Mouse (Mus musculus) retina, embryonic 14.5 days (tissue): ENCODE measurements around the gene Phyhipl.

Experiments
- DNase-seq: peaks from one replicate; pipeline ENCODE4 v3.0.0-alpha.2; 2015; ENCODE audit warnings: low spot score

The Phyhipl gene

GRCm38 (mm10) chr10:70655828-70656227 lies at the start of gene Phyhipl:
Phyhipl (minus strand) TSS chr10:70655965.
- peak; percentile 32 for DNase-seq

GRCm38 (mm10) chr10:70703211-70703610 lies 47.4 kb upstream of the Phyhipl start:
- no peak for DNase-seq

- no peak for DNase-seq
Observed at GRCm38 (mm10) chr10:70699581-70699980, 43.8 kb upstream of the Phyhipl start.

GRCm38 (mm10) chr10:70698014-70698413 lies 42.2 kb upstream of the Phyhipl start:
- no peak for DNase-seq

- DNase-seq = peak; percentile 31
Observed at GRCm38 (mm10) chr10:70696748-70697585, 41.2 kb upstream of the Phyhipl start.

GRCm38 (mm10) chr10:70689346-70689745 lies 33.6 kb upstream of the Phyhipl start:
- DNase-seq = no peak

GRCm38 (mm10) chr10:70688881-70689280 lies 33.1 kb upstream of the Phyhipl start:
- no peak for DNase-seq

DNA sequence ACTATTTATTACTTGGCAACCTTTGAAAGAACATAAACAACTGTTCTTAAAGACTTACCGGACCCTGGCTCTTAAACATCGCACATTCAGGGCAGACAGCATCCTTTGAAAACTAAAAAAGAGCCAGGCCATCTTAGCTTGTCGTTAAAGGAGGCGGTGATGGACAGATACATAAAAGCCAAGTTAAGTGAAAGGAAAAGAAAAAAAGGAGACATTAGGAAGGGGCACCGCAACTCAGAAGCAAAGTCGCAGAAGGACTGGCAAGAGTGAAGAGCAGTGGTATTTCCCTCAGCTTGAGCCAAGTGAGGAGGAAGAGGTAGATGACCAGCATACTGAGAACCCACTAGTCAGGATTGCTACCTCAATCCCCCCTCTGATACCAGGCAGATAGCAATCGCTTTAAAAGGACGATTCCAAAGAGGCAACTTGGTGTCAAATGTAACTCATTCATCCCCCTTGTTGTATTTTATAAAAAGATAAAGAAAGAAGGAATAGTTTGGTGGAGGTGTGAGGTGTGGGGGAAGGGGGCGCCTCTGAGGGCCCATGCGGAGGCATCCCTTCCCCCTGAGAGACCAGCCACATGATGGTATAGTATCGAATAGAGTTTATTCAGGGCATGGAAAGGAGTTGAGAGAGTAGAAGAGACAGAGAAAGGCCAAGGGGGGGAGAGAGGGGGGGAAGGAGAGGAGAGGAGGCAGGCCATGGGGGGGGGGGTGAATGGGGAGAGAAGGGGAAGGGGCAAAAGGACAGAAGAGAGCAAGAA lies 31.4 kb upstream of the Phyhipl start:
- DNase-seq = no peak

DNA sequence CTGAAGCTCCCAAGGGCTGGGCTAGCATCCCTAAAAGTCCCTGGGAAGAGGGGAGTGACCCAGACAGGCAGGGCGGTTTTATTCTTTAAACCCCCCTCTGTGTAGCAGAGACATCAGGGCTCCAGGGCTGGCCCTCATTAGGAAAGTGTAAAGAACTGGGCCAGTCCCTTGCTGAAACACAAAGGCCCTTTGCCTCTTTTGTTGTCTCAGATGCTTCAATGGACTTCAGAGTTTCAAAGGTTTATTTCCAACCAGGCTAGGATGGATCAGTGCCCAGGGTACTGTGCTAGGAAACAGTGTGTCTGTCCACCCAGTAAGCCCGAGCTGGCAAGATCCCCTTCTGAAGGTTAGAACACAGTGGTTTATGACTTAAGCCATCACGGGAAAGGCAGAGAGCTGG lies 30.7 kb upstream of the Phyhipl start:
- DNase-seq = peak; percentile 60

GRCm38 (mm10) chr10:70683508-70683907 lies 27.7 kb upstream of the Phyhipl start:
- no peak for DNase-seq

DNA sequence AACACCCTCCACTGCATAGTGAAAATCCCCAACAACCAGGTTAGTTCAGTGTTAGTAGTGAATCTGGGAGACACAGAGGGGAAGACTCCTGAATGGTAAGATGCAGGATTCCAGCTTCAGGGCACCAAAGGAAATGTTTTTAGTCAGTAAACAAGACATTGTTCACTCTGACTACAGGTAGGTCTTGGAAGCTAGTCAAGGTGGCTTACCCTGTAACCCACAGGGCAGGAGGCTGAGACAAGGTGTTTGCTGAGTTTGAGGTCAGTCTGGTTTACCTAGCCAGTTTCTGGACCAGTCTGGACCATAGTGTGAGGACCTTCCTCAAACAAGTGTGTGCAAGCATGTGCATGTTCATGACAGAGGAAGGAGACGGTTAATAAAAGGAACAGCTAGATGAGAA lies 22.2 kb upstream of the Phyhipl start:
- DNase-seq = no peak

DNA sequence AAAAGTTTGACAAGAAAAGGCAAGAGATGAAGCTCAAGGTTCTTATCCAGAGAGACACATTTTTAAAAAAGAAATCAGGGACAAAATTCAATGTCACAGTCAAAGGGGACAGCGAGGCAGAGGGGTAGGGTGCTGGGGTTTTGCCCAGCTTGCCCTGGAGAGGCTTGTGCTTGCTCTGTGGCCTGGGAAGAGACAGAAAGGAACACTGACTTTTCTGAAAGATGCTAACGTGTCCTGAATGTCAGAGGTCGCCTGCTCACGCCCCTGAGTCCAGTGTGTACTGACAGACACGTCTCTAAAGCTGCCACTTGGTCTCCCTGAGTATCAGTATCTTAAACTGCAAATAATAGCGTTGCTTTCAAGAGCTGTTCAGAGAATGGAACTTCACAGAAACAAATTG lies 507 bp upstream of the Phyhipl start:
- DNase-seq = no peak

DNA sequence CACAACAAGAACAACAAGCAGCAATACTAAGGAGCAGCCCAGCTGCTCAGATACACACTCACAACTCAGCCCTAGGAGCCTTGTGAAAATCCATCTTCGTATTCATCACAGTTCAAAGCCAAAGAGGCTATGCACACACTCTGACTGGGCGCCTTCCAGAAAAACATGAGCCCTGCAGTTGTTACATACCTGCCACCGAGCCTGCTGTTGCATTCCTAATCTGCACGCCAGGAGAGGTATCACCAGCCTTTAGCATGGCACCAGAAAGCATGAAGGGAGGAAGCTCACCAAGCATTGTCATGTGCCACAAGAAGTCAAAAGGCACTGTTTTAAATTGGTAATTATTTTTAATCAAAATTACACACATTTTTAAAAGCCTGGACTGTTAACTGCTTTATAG lies 1.1 kb downstream of the Phyhipl start:
- no peak for DNase-seq

GRCm38 (mm10) chr10:70654139-70654538 lies 1.6 kb downstream of the Phyhipl start:
- no peak for DNase-seq

DNA sequence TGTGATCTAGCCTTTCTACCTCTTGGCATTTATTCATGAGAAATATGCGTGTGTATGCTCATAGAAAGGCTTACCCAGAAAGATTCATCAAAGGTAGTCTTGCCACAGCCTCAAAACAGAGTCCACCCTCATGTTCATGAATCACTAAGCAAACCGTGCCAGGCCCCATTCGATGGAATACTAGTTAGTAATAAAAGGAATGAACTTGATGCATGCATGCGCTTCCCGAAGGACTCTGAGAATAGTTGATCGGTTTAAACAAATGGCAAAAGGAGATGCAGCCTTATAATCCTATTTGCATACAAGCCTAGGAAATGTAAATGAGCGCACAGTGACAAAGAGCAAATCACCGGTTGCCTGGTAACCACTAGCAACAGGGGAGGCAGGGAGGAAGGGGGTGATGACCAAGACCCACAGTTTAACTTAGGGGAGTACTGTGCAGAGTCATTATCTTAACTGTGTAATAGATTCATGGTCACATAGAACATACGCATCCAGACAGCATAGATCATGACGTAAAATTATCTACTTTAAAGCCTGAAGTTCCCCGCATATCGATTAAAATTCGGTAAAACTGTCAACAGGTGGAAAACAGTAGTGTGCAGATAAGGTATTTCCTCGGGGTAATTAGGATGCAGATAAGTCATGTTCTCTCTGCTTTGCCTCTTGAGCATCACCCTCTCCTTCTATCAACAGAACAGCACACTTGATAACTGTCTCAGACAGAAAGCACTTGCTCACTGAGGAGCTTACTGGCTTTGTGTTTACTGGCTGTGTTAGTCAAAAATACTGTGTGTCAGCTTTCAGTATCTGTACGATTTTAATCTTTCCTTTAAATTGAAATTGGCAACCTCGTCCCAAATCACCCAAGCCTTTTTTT lies 3.8 kb downstream of the Phyhipl start:
- DNase-seq = no peak

DNA sequence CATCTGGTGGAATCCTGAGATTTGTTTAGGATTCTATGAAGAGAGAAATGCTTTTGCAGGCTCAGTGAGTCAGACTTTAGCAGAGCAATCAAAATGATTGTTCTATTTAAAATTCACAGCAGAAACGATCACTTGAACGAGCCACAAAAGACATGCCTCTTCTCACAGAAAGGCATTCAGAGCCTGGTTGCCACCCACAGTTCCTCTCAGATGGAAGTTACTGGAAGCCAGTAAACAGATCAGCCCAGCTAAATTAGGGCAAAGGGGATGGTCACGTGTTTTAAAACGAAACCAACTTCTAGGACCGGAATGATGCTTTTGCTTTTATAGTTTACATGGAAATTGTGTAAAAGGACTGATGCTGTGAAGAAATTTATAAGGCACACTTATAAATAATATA lies 6.9 kb downstream of the Phyhipl start:
- no peak for DNase-seq

GRCm38 (mm10) chr10:70643131-70643530 lies 12.6 kb downstream of the Phyhipl start:
- DNase-seq = no peak

GRCm38 (mm10) chr10:70640896-70641596 lies 14.7 kb downstream of the Phyhipl start:
- no peak for DNase-seq

- DNase-seq = no peak
Observed at GRCm38 (mm10) chr10:70640075-70640737, 15.6 kb downstream of the Phyhipl start.

DNA sequence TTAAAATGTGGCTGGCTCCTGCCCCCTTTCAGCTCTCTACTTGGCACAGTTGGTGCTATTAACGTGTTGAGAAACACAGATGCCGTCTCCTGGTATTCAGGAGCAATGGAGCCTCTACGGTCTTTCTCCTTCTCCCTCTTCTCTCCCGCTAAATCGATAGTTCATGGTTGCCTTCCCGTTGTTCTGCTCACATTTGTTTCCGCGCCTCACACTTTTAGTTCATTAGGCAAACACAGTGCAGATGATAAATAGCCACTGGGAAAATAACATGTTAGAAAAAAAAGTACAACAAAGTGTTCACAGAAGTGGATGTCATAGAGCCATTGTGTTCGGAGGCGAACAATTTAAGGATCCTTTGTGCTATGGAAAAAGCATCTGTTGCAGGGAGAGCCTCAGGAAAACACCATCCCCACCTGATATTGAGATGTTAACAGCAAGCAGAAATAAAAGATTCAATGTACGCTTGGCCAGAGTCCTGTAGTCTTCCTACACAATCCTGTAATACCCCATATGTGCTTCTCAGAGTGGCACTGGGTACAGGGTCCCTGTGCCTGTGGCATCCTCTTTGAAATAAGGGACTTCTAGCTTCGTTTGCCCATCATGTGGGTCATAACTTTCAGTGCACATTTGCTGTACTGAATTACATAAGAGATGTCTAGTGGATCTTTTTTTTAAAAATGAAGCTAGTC lies 18.0 kb downstream of the Phyhipl start:
- no peak for DNase-seq

DNA sequence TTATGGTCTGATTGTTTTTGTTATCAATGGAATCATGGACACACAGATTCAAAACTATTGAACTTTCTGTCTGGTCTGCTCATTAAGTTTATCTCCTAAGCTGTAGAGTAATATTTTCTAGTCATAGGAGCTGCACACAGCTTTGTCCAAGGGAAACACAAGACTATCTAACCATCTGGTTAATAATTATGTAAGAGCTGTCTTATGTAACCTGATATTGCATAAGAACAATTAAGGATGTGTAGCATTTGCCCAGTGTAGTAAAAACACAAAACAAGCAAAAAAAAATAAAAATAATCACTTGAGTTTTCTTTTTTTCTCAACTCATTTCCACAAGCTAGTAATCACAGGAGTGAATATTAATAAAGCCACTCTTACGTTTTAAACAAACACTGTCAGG lies 20.5 kb downstream of the Phyhipl start:
- no peak for DNase-seq
